Mouse (Mus musculus): ENCODE data around the gene Amh.

The Amh gene

GRCm38 (mm10) chr10:80785963-80786362, 19.1 kb upstream of the Amh start:
- no peak for DNase-seq (ENCODE audit: low read depth, low spot score)

GRCm38 (mm10) chr10:80787517-80787916, 17.5 kb upstream of the Amh start:
- no peak for DNase-seq (ENCODE audit: low read depth, low spot score)

GRCm38 (mm10) chr10:80790761-80791404, 14.2 kb upstream of the Amh start:
- no peak for DNase-seq (ENCODE audit: low read depth, low spot score)

- DNase-seq (ENCODE audit: low read depth, low spot score) = no peak
These were observed 13.4 kb upstream of the Amh start for GRCm38 (mm10) chr10:80791476-80792174.

- no peak for DNase-seq (ENCODE audit: low read depth, low spot score)
These were observed 12.6 kb upstream of the Amh start for GRCm38 (mm10) chr10:80792175-80793032.

- no peak for DNase-seq (ENCODE audit: low read depth, low spot score)
These were observed 11.8 kb upstream of the Amh start for GRCm38 (mm10) chr10:80793033-80793784.

- no peak for DNase-seq (ENCODE audit: low read depth, low spot score)
These were observed 11.2 kb upstream of the Amh start for GRCm38 (mm10) chr10:80793803-80794202.

- DNase-seq (ENCODE audit: low read depth, low spot score) = no peak
These were observed 10.3 kb upstream of the Amh start for GRCm38 (mm10) chr10:80794750-80795149.

- DNase-seq (ENCODE audit: low read depth, low spot score) = no peak
These were observed 8.7 kb upstream of the Amh start for GRCm38 (mm10) chr10:80796307-80796848.

GRCm38 (mm10) chr10:80797186-80798149, 7.6 kb upstream of the Amh start:
- DNase-seq (ENCODE audit: low read depth, low spot score) = no peak

- DNase-seq (ENCODE audit: low read depth, low spot score) = peak; percentile 95
These were observed 6.7 kb upstream of the Amh start, which contains the start of the genes Sf3a2 and Plekhj1 for GRCm38 (mm10) chr10:80798150-80799006. Sf3a2 (plus strand) TSS chr10:80798198. Plekhj1 (minus strand) TSS chr10:80798626.

GRCm38 (mm10) chr10:80799070-80799566, 5.9 kb upstream of the Amh start:
- no peak for DNase-seq (ENCODE audit: low read depth, low spot score)

- no peak for DNase-seq (ENCODE audit: low read depth, low spot score)
These were observed 2.7 kb upstream of the Amh start for GRCm38 (mm10) chr10:80802204-80802912.

GRCm38 (mm10) chr10:80802996-80803395, 2.0 kb upstream of the Amh start:
- no peak for DNase-seq (ENCODE audit: low read depth, low spot score)

GRCm38 (mm10) chr10:80804340-80804739, 703 bp upstream of the Amh start:
- DNase-seq (ENCODE audit: low read depth, low spot score) = no peak

GRCm38 (mm10) chr10:80805322-80805721, 279 bp downstream of the Amh start:
- DNase-seq (ENCODE audit: low read depth, low spot score) = no peak

GRCm38 (mm10) chr10:80805925-80806324, 882 bp downstream of the Amh start:
- no peak for DNase-seq (ENCODE audit: low read depth, low spot score)

- no peak for DNase-seq (ENCODE audit: low read depth, low spot score)
These were observed 1.5 kb downstream of the Amh start for GRCm38 (mm10) chr10:80806341-80807056.

Data from c-Kit-negative CD71-positive TER-119-positive erythroid progenitor cells, embryonic 14.5 days (primary cell).